Mouse (Mus musculus): ENCODE data around the gene Lnpep. TPM values are rescaled to one million over a fixed set of nuclear protein-coding genes. Genes with fewer than 3 reads are reported as not detected.

The Lnpep gene
- polyA plus RNA-seq, 1 experiment from 2014 or later = 6.6 TPM

- Histone ChIP-seq H3K27ac (ENCODE audit: low read length) (no peak overlapping the region), H3K4me1 (ENCODE audit: control insufficient read depth, insufficient read depth, low read length) (no peaks in the 10 kb centered on the region), H3K27me3 (ENCODE audit: control insufficient read depth, insufficient read depth, low read depth, low read length) (no peaks in the 10 kb centered on the region), H3K4me2 (ENCODE audit: low read length) (no peak overlapping the region), H3K36me3 (ENCODE audit: control insufficient read depth, insufficient read depth, low read length) (no peaks in the 10 kb centered on the region), H3K4me3 (ENCODE audit: low read depth, low read length) (no peak overlapping the region), H3K9ac (ENCODE audit: low read depth, low read length) (no peak overlapping the region), H3K9me3 (replicated peaks; ENCODE audit: control insufficient read depth, low read length, poor library complexity, severe bottlenecking) (no peaks in the 10 kb centered on the region)
- no peak for ATAC-seq
- WGBS = 93% methylated on average over 8 of the region's 8 CpGs
Measured at GRCm38 (mm10) chr17:17492116-17492515, 132.7 kb downstream of the Lnpep start.

GRCm38 (mm10) chr17:17491622-17492001, 133.2 kb downstream of the Lnpep start:
- ATAC-seq = no peak
- Histone ChIP-seq H3K4me3 (ENCODE audit: low read depth, low read length) (no peak overlapping the region), H3K36me3 (ENCODE audit: control insufficient read depth, insufficient read depth, low read length) (no peaks in the 10 kb centered on the region), H3K4me1 (ENCODE audit: control insufficient read depth, insufficient read depth, low read length) (no peaks in the 10 kb centered on the region), H3K4me2 (ENCODE audit: low read length) (no peak overlapping the region), H3K27me3 (ENCODE audit: control insufficient read depth, insufficient read depth, low read depth, low read length) (no peaks in the 10 kb centered on the region), H3K9ac (ENCODE audit: low read depth, low read length) (no peak overlapping the region), H3K9me3 (replicated peaks; ENCODE audit: control insufficient read depth, low read length, poor library complexity, severe bottlenecking) (no peaks in the 10 kb centered on the region), H3K27ac (ENCODE audit: low read length) (no peak overlapping the region)
- WGBS = 88% methylated on average over 7 of the region's 7 CpGs

GRCm38 (mm10) chr17:17490820-17491621, 133.8 kb downstream of the Lnpep start:
- Histone ChIP-seq H3K27ac (ENCODE audit: low read length) (no peak overlapping the region), H3K4me1 (ENCODE audit: control insufficient read depth, insufficient read depth, low read length) (no peaks in the 10 kb centered on the region), H3K4me2 (ENCODE audit: low read length) (no peak overlapping the region), H3K9me3 (replicated peaks; ENCODE audit: control insufficient read depth, low read length, poor library complexity, severe bottlenecking) (no peaks in the 10 kb centered on the region), H3K36me3 (ENCODE audit: control insufficient read depth, insufficient read depth, low read length) (no peaks in the 10 kb centered on the region), H3K4me3 (ENCODE audit: low read depth, low read length) (no peak overlapping the region), H3K9ac (ENCODE audit: low read depth, low read length) (no peak overlapping the region), H3K27me3 (ENCODE audit: control insufficient read depth, insufficient read depth, low read depth, low read length) (no peaks in the 10 kb centered on the region)
- no peak for ATAC-seq
- 72% methylated on average over 13 of the region's 15 CpGs for WGBS

GRCm38 (mm10) chr17:17485789-17486188, 139.1 kb downstream of the Lnpep start:
- 59% methylated on average over 2 of the region's 2 CpGs for WGBS
- no peaks in the 10 kb centered on the region for H3K36me3 ChIP-seq (ENCODE audit: control insufficient read depth, insufficient read depth, low read length)
- H3K4me1 ChIP-seq (ENCODE audit: control insufficient read depth, insufficient read depth, low read length) = no peaks in the 10 kb centered on the region
- no peak overlapping the region for H3K4me3 ChIP-seq (ENCODE audit: low read depth, low read length)
- H3K9ac ChIP-seq (ENCODE audit: low read depth, low read length) = no peak overlapping the region
- ATAC-seq = no peak
- no peaks in the 10 kb centered on the region for H3K27me3 ChIP-seq (ENCODE audit: control insufficient read depth, insufficient read depth, low read depth, low read length)
- no peak overlapping the region for H3K27ac ChIP-seq (ENCODE audit: low read length)
- H3K9me3 ChIP-seq (replicated peaks; ENCODE audit: control insufficient read depth, low read length, poor library complexity, severe bottlenecking) = no peaks in the 10 kb centered on the region
- H3K4me2 ChIP-seq (ENCODE audit: low read length) = no peak overlapping the region

Other genes starting within 250 kb of the Lnpep start
- gene Lix1, start 222.4 kb downstream of the Lnpep start, polyA plus RNA-seq (2015; fragmentation: Nextera tagmentation; extraction: Ambion mirVana) = 9.6 and 10.2 TPM in 2 replicates
- not detected in 2 replicates for gene Vmn2r90, start 78.7 kb upstream of the Lnpep start, polyA plus RNA-seq (2015; fragmentation: Nextera tagmentation; extraction: Ambion mirVana)
- 25.7 and 26.6 TPM in 2 replicates for gene Spaca6, start 202.1 kb upstream of the Lnpep start, polyA plus RNA-seq (2015; fragmentation: Nextera tagmentation; extraction: Ambion mirVana)
- gene Has1, start 230.2 kb upstream of the Lnpep start, polyA plus RNA-seq (2015; fragmentation: Nextera tagmentation; extraction: Ambion mirVana) = 0.98 and 1.3 TPM in 2 replicates